Mouse (Mus musculus): ENCODE measurements around the gene 4933416C03Rik. TPM values are rescaled to one million over a fixed set of nuclear protein-coding genes. Genes with fewer than 3 reads are reported as not detected.

Gene 4933416C03Rik
- not detected for total RNA-seq (2021)
- long read RNA-seq, result 0 reads

DNA sequence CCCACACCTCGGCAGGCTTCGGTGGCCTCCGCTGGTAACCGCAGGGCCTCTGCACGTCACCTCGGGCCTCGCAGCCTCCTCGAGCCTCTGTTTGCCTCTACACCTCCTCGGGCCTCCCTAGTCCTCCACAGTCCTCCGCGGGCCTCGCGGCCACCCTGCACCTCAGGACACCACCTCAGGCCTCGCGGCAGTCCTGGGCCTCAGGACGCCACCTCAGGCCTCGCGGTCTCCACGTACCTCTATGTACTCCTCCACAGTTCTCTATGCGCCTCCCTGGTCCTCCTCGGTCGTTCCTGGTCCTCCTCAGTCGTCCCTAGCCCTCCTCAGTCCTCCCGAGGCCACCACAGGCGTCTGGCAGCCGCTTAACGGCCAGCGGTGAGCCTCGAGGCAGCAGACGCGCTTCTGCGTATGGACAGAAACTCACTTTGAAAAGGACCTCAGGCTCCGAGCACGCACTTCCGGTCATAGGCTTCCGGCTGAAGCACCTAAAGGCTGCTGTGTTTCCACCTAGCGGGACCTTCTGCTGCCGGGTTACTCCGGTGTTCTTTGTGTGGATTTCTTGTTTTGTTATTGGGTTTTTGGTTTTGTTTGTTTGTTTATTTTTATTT, at the start of gene 4933416C03Rik:
4933416C03Rik (minus strand) TSS at position 51 of the 608 bp plus-strand sequence.
- DNase-seq (ENCODE audit: low spot score in 2 of 2), result no peak

DNA sequence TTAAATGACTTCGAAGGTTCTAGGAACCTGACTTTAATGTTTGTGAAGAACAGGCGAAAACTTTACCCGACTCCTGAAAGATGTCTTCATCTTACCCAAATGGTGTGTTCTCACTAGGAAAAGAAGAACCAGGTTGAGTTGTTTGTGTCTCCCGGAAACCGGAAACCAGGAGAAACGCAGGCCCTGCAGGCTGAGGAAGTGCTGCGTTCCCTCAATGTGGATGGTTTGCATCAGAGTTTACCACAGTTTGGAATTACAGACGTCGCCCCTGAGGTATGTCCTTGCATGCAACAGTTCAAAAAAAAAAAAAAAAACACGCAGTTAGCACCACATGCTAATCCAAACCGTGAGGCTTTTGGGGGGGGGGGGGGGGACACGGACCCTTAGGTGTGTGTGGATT, 48.6 kb upstream of the 4933416C03Rik start:
- DNase-seq (ENCODE audit: low spot score in 2 of 2), result no peak

DNA sequence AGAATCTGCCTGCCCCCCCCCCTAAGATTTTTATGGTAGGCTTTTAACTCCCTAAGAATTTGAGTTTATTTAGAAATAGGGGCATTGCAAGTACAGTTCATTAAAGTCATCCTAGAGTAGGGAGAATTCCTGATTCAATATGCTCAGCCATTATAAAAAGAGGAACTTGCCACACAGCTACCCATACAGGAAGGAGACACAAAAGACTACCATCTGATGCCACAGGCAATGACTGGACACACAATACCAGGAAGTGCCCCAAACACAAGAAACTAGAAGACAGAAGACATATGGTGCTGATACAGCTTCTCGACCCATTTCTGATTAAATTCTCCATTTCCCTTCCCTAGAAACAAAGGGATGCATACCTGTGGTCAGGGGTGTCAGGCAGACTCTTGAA, 43.0 kb upstream of the 4933416C03Rik start:
- no peak for DNase-seq (ENCODE audit: low spot score in 2 of 2)

DNA sequence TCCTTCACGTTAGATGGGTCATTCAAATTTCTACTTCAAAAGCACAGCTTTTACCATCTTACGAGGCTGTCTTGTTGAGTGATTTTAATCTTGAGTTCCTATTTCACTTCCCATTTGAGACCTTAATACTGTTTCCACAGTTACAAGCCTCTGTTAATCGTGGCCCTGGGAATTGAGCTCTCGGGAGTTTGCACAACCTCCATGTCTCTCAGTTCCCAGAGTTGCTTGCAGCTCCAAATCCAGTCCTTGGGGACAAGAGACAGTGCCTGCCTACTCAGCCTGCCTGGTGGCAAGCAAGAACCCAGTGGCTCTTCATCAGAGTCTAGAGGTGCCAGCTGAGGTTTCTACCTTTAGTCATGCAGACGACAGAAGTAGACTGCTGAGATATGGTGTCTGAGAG, 41.0 kb upstream of the 4933416C03Rik start:
- DNase-seq (ENCODE audit: low spot score in 2 of 2), result no peak

GRCm38 (mm10) chr10:116146091-116146490, 32.4 kb upstream of the 4933416C03Rik start:
- DNase-seq (ENCODE audit: low spot score in 2 of 2), result no peak

GRCm38 (mm10) chr10:116143684-116144083, 30.0 kb upstream of the 4933416C03Rik start:
- no peak for DNase-seq (ENCODE audit: low spot score in 2 of 2)

GRCm38 (mm10) chr10:116140226-116140625, 26.5 kb upstream of the 4933416C03Rik start:
- no peak for DNase-seq (ENCODE audit: low spot score in 2 of 2)

DNA sequence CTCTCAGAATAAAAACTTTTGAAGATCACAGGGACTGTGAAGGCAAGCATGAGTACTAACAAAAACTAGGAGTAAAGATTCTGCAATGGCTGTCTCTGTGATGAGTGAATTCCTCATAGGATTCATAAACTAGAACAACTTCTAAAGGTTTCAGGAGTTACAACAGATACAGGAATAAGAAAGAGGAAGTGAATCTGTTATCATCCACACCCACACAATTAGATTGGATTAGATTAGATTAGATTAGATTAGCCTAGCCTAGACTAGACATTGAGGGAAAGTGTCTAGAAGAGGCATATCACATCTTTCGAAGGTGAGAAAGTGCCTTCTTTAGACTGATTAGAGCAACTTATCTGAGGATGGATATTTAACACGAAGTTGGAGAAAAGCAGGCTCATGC, 21.5 kb upstream of the 4933416C03Rik start:
- DNase-seq (ENCODE audit: low spot score in 2 of 2), result no peak

DNA sequence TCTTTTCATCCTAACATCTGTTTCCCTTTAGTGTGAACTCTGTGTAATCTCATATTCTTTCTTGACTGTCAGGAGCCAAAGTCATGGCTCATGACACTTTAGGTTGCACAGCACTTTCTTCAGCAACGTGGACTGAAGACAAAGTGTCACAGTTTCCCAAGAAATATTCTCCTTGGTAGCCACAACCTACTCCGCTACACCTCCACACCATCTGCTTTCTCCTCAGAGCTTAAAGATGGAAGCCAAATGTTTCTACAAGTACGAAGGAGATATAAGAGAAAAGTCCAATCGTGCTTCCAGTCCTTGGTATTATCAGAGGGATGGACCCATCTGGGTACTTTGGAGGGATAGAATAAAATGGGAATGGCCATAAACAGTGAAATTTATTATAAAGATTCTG, 18.5 kb upstream of the 4933416C03Rik start:
- no peak for DNase-seq (ENCODE audit: low spot score in 2 of 2)

DNA sequence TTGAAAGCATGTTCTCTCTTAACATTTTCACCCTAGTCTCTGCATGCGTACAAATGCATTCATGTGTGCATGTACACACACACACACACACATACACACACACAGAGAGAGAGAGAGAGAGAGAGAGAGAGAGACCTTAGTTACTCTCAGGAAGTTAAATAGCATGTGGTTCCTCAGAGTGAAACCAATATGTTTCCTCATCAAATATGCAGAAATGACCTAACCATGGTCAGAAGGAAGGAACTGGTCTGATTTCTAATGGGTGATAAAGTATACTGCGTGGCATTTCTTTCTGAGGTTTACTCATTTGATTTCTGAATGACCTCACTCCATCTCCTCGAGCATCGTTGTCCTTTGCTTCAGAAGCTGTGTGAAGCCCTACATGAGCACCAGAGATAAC, 17.5 kb upstream of the 4933416C03Rik start:
- no peak for DNase-seq (ENCODE audit: low spot score in 2 of 2)

- peak in 1 of 2 experiments; percentile 20 for DNase-seq (ENCODE audit: low spot score in 2 of 2)
Observed at GRCm38 (mm10) chr10:116130401-116130800, 16.7 kb upstream of the 4933416C03Rik start.

GRCm38 (mm10) chr10:116125364-116125763, 11.6 kb upstream of the 4933416C03Rik start:
- no peak for DNase-seq (ENCODE audit: low spot score in 2 of 2)

DNA sequence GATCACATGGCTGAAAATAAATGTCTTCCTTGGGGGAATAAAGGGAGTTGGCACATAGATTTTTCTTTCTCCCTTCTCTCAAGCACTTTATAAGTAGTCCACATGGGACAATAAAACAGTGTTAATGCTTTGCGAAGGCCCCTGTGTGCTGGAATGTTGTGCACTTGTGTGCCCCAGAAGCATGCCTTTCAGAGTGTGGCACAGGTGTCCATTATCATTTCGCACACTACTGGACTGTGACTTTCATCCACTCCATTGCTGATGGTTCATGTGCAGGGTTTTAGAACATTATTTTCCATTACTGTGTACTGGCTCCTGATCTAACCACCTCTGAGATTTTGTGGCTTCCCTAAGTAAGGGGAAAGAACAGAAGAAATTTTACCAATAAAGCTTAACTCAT, 10.1 kb upstream of the 4933416C03Rik start:
- no peak for DNase-seq (ENCODE audit: low spot score in 2 of 2)

- DNase-seq (ENCODE audit: low spot score in 2 of 2), result no peak
Observed at GRCm38 (mm10) chr10:116121463-116121862, 7.7 kb upstream of the 4933416C03Rik start.

DNA sequence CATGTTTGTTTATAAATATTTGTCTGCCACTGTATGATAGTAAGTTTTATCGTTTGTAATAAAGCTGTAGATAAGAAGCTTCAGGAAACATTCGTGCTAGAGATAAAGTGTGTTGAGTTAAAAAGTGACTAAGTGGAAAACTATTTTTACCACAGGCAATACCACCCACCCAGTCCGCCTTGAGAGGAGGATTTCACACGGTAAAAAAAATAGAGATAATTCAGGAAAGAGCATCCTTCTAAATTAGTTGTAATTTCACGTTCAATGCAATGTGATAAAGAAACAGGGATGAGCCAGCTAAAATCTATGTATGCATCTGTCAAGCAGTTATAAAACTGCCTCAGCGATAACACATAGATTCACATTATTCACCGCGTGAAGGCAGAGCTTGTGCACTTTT, 3.3 kb upstream of the 4933416C03Rik start:
- no peak for DNase-seq (ENCODE audit: low spot score in 2 of 2)

- DNase-seq (ENCODE audit: low spot score in 2 of 2), result no peak
Observed at GRCm38 (mm10) chr10:116115881-116116677, 2.4 kb upstream of the 4933416C03Rik start.

DNA sequence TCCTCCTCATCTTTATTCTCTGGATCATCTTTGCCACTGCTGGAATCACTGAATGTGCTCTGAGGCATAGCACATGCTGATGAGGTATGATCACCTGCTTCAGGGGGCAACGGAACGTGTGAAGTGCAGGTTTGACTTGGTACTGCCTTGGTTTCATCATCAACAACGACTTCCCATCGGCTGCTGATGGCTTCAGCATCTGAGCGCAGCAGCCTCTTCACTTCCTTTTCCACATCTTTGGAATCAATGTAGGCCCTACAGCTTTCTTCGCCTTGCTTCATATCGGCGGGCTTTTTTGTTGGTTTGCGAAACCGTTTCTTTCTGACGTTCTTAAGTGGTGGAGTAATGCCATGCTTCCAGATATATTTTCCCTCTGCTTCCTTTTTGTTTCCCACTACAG, 849 bp downstream of the 4933416C03Rik start:
- no peak for DNase-seq (ENCODE audit: low spot score in 2 of 2)

DNA sequence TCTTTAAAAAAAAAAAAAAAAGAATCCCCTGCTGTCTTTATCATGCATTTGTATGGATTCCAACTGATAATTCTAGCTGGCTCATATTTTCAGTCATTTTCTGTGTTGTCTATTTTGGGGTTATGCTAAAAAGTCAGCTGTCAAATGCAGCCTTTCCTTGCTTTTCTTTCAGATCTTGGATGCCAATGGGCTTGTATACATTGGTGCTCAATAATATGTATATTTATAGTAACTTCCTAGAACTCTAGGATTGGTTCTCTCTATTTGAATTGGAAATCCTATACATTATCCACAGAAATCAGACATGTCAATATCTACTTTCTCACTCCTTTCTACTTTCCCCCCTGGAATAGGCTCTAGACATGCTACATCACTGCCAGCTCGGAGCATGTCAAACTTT, 5.0 kb downstream of the 4933416C03Rik start:
- no peak for DNase-seq (ENCODE audit: low spot score in 2 of 2)

DNA sequence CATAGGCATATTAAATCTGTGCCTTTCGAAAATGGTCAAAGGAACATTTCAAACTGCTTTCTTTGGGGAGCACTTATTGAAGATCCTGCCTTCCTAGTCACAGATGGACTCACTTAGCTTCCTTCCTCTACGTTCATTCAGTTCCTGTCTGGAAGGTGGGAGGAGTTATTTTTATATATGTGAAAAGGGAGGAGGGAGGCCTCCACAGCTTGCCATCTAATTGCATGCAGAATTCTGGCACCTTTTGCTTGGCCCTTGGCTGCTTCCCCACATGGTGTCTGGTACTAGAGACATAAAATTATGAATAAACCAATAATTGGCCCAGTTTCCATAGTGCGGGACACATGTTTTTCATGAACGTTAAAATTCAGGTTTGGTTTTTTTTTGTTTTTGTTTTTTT, 5.5 kb downstream of the 4933416C03Rik start:
- peak; percentile 40 to 79 for DNase-seq (ENCODE audit: low spot score in 2 of 2)

GRCm38 (mm10) chr10:116098470-116098869, 15.2 kb downstream of the 4933416C03Rik start:
- DNase-seq (ENCODE audit: low spot score in 2 of 2), result no peak

- DNase-seq (ENCODE audit: low spot score in 2 of 2), result no peak
Observed at GRCm38 (mm10) chr10:116096466-116096865, 17.3 kb downstream of the 4933416C03Rik start.

DNA sequence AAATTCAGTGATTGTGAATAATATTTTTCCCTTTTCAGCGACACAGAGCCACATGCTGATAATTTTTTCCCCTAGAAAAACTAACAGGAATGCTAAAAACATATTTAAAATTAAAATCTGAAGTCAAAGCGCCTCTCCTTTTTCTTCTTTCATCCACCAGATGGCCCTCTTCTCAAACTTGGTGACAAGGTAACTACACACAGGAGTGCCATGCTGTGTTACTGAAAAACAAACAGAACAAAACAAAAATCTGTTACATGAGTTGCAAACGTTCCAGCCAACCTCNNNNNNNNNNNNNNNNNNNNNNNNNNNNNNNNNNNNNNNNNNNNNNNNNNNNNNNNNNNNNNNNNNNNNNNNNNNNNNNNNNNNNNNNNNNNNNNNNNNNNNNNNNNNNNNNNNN, 29.8 kb downstream of the 4933416C03Rik start:
- DNase-seq (ENCODE audit: low spot score in 2 of 2), result peak in 1 of 2 experiments; percentile 57

DNA sequence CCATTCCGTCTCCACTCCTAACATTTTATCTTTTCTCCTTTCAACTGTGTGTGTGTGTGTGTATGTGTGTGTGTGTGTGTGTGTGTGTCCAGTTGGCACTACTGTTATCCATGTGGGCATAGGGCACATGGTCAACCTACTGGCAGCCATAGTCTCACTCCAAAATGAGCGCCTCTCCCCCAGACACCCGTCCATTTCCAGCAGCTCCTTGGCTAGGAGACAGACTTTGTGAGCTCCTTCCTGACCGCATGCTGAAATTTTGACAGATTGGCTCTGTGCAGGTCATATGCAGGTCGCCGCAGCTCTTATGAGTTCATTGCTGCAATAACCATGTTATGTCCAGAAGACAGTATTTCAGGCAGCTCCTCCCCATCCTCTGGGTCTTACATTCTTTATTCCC, 32.9 kb downstream of the 4933416C03Rik start:
- DNase-seq (ENCODE audit: low spot score in 2 of 2), result no peak

Data from layer of hippocampus, adult 18-20 months (tissue).